Mouse (Mus musculus) C2C12 (cell line): ENCODE results near the gene Klhl2. TPM values are rescaled to one million over a fixed set of nuclear protein-coding genes. Genes with fewer than 3 reads are reported as not detected.

Experiments used
- H3K27me3 ChIP-seq: one replicate; pipeline ENCODE4 v1.6.1; 2011; ENCODE audit not compliant: control insufficient read depth, insufficient read depth, insufficient read length
- H3K36me3 ChIP-seq: one replicate; pipeline ENCODE4 v1.6.1; 2011; ENCODE audit not compliant: control insufficient read depth, insufficient read depth
- H3K4me3 ChIP-seq: one replicate; pipeline ENCODE4 v1.5.1; 2011; ENCODE audit warnings: mild to moderate bottlenecking, control low read depth; ENCODE audit not compliant: poor library complexity, insufficient read depth, severe bottlenecking
- H3K79me2 ChIP-seq: one replicate; pipeline ENCODE4 v1.6.1; 2011; ENCODE audit not compliant: control insufficient read depth, insufficient read depth
- H3K79me3 ChIP-seq: one replicate; pipeline ENCODE4 v1.6.1; 2011; ENCODE audit warnings: low read depth, control low read depth
- H3ac ChIP-seq: one replicate; pipeline ENCODE3; 2011; ENCODE audit warnings: low read depth; ENCODE audit not compliant: control insufficient read depth, insufficient read length
- CEBPB ChIP-seq: IDR thresholded peaks from one replicate; pipeline ENCODE4 v1.6.1; 2011; ENCODE audit warnings: low read depth, mild to moderate bottlenecking, control low read depth, moderate library complexity
- CTCF ChIP-seq: IDR thresholded peaks from one replicate; pipeline ENCODE4 v1.5.1; 2011; ENCODE audit not compliant: control insufficient read depth, insufficient read depth, insufficient read length
- FOSL1 ChIP-seq: IDR thresholded peaks from one replicate; pipeline ENCODE4 v1.8.0; 2011; ENCODE audit warnings: mild to moderate bottlenecking, low read length; ENCODE audit not compliant: poor library complexity, insufficient read depth, severe bottlenecking
- MAX ChIP-seq: IDR thresholded peaks from one replicate; pipeline ENCODE4 v1.6.1; 2011; ENCODE audit warnings: mild to moderate bottlenecking, control low read depth
- MYOD1 ChIP-seq: IDR thresholded peaks from one replicate; pipeline ENCODE4 v1.6.1; 2011; ENCODE audit warnings: low read depth; ENCODE audit not compliant: control insufficient read depth, insufficient read length
- MYOG ChIP-seq: IDR thresholded peaks from one replicate; pipeline ENCODE4 v1.6.1; 2011; ENCODE audit not compliant: control insufficient read depth, insufficient read length; ENCODE audit errors: extremely low read depth
- USF1 ChIP-seq: IDR thresholded peaks from one replicate; pipeline ENCODE4 v1.6.1; 2011; ENCODE audit warnings: low read depth, mild to moderate bottlenecking, control low read depth, moderate library complexity
- polyA plus RNA-seq: library from polyadenylated mRNA; unstranded; fragments of >200 nt; fragmentation: generic; extraction: Trizol; gene quantifications from one replicate; pipeline ENCODE4 v1.2.1, GENCODE M21; 2012; ENCODE audit warnings: missing spikeins

The Klhl2 gene
- polyA plus RNA-seq, 1 experiment: 12.1 TPM

- H3K79me2 ChIP-seq: peaks cover 5% of the 10 kb centered on the region
- H3K36me3 ChIP-seq: peaks cover 15% of the 10 kb centered on the region
- no peaks in the 10 kb centered on the region for H3K27me3 ChIP-seq
- H3ac ChIP-seq: no peak overlapping the region
- H3K79me3 ChIP-seq: peaks cover 6% of the 10 kb centered on the region
- no peak overlapping the region for H3K4me3 ChIP-seq
- TF ChIP-seq MYOD1: no peak
- TF ChIP-seq FOSL1: no peak
- TF ChIP-seq MAX: no peak
- TF ChIP-seq CTCF: no peak
- TF ChIP-seq MYOG: no peak
- TF ChIP-seq CEBPB: no peak
- TF ChIP-seq USF1: no peak
Measured at GRCm38 (mm10) chr8:64829391-64829790, 20.4 kb downstream of the Klhl2 start.

- H3K36me3 ChIP-seq: peaks cover 15% of the 10 kb centered on the region
- TF ChIP-seq CEBPB (no peak), USF1 (no peak), CTCF (no peak), MAX (no peak), MYOD1 (no peak), FOSL1 (no peak), MYOG (no peak)
- H3K4me3 ChIP-seq: no peak overlapping the region
- H3ac ChIP-seq: no peak overlapping the region
- peaks cover 6% of the 10 kb centered on the region for H3K79me3 ChIP-seq
- H3K27me3 ChIP-seq: no peaks in the 10 kb centered on the region
- no peaks in the 10 kb centered on the region for H3K79me2 ChIP-seq
Measured at GRCm38 (mm10) chr8:64828466-64828865, 21.4 kb downstream of the Klhl2 start.

DNA sequence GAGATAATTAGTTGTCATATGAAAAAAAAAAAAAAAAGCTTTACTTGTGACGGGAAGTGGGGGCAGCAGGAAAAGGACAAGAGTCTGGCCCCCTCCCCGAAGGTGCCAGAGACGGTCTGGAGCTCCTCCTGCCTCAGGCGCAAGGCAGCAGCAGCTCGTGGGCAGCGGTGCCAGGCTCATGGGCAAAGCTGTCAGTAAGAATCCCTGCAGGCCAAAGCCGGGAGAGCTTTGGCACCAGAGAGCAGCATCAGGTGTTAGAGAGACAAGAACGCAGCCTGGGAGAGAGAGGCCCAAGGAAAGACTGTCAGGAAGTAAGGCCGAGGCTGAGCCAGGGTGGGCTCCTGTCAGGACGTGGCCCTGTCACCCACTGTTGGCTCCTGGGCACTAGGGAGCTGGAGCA is 22.5 kb downstream of the Klhl2 start:
- TF ChIP-seq MYOD1: no peak
- TF ChIP-seq MAX: no peak
- TF ChIP-seq CEBPB: no peak
- TF ChIP-seq FOSL1: no peak
- TF ChIP-seq CTCF: no peak
- TF ChIP-seq MYOG: no peak
- no peak for TF ChIP-seq USF1
- peaks cover 19% of the 10 kb centered on the region for H3K36me3 ChIP-seq
- no peaks in the 10 kb centered on the region for H3K27me3 ChIP-seq
- no peaks in the 10 kb centered on the region for H3K79me2 ChIP-seq
- no peak overlapping the region for H3ac ChIP-seq
- H3K79me3 ChIP-seq: peaks cover 6% of the 10 kb centered on the region
- H3K4me3 ChIP-seq: no peak overlapping the region

DNA sequence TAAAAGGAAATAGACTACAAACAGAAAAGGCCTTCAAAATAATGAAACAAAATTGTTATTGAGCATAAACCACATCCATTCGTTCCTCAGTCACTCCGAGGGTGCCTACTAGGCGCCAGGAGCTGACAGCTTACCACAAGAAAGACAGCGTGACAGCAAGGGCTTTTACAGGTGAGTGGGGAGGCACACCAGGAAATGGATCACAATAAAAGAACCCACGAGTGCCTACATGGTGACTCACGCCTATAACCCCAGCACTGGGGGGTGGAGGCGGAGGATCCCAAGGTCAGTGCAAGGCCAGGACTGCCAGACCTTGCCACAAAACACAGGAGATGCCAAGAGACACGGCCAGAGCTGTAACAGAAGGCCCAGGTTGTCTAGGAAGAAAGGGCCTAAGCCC is 23.4 kb downstream of the Klhl2 start:
- Histone ChIP-seq H3K27me3 (no peaks in the 10 kb centered on the region), H3K79me2 (no peaks in the 10 kb centered on the region), H3K4me3 (no peak overlapping the region), H3K79me3 (peaks cover 6% of the 10 kb centered on the region), H3ac (no peak overlapping the region), H3K36me3 (peaks cover 19% of the 10 kb centered on the region)
- TF ChIP-seq MAX (no peak), MYOG (no peak), MYOD1 (no peak), FOSL1 (no peak), CTCF (no peak), USF1 (no peak), CEBPB (no peak)

DNA sequence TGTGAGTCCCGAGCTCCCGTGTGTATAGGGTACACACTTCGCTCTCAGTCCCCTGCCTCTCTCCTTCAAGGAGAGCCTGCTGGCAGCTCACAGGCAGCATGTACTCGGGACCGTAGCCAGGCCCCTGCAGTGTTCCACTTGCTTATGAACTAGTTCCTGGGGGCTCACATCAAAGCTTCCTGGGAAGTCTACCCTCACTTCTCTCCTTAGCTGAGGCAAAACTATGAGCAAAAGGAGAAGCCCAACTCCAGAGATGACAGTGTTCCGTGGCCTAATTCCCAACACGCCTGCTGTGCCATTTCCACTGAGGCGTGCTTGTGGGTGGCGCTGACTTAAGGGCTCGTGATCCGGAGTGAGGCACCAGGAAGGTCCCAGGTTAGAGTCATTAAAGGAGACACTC is 25.9 kb downstream of the Klhl2 start:
- Histone ChIP-seq H3K79me2 (no peaks in the 10 kb centered on the region), H3K27me3 (no peaks in the 10 kb centered on the region), H3ac (no peak overlapping the region), H3K36me3 (peaks cover 7% of the 10 kb centered on the region), H3K79me3 (peaks cover 1% of the 10 kb centered on the region), H3K4me3 (no peak overlapping the region)
- no peak for TF ChIP-seq USF1
- TF ChIP-seq CTCF: no peak
- TF ChIP-seq MAX: no peak
- no peak for TF ChIP-seq MYOG
- TF ChIP-seq CEBPB: no peak
- no peak for TF ChIP-seq MYOD1
- no peak for TF ChIP-seq FOSL1

GRCm38 (mm10) chr8:64820940-64821339 is 28.9 kb downstream of the Klhl2 start:
- H3K36me3 ChIP-seq: peaks cover 4% of the 10 kb centered on the region
- H3ac ChIP-seq: no peak overlapping the region
- no peak overlapping the region for H3K4me3 ChIP-seq
- no peaks in the 10 kb centered on the region for H3K79me2 ChIP-seq
- TF ChIP-seq MAX (no peak), MYOD1 (peak; percentile 42), CEBPB (peak; percentile 92), FOSL1 (no peak)
- H3K27me3 ChIP-seq: no peaks in the 10 kb centered on the region
- H3K79me3 ChIP-seq: peaks cover 1% of the 10 kb centered on the region
